Mouse (Mus musculus): ENCODE measurements around the gene Fastkd2. TPM values are rescaled to one million over a fixed set of nuclear protein-coding genes. Genes with fewer than 3 reads are reported as not detected.

Fastkd2 gene
- 10 to 100 TPM; 14.8 to 47.0 (median 32.8) TPM for total RNA-seq (2018; cell fraction: chromatin; rRNA removed)
- total RNA-seq (2018; cell fraction: cytosol; rRNA removed) = 10 to 100 TPM; 10.3 to 17.9 (median 14.0) TPM
- 10 to 100 TPM in 25 of 26 experiments, 1 to 10 TPM in 1; 9.4 to 45.4 (median 24.2) TPM for total RNA-seq (2018; cell fraction: nucleus; rRNA removed)
- 9.1 to 16.0 TPM (median 13.3 TPM) in 3 replicates for polyA plus RNA-seq (2018)

DNA sequence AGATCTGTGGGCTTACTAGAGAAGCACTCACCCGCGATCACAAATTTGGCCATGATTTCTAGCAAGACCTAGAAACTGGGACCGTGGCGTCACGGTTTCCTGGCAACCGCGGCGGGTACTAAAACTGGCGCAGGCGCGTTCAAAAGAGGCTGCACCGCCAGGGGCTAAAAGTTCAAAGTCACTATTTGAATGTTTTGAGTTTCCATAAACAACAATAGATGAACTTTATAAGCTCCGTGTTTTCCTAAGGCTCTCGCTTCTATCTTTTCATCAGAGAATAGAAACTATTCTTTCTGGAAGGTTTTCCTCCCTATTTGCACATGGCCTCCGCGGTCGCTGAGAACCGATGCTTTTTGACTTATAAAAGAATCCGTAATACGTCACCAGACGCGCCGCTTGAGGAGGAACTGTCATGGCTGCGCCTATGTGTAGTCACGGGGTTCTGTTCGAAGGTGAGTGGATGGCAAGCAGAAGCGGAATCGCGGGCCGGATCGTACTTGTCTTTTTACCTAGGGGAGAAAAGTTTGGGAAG is at the start of gene Fastkd2, which contains the start of gene Mdh1b:
Gene Fastkd2 (plus strand): TSS at position 375 of the 532 bp plus-strand sequence.
Gene Mdh1b (minus strand): TSS at position 79 of the 532 bp plus-strand sequence.
- H3K79me2 ChIP-seq (ENCODE audit: inconsistent target) = peaks cover 29% of the 10 kb centered on the region; the same call in 1 of the 2 replicates
- no peaks in the 10 kb centered on the region for H3K36me3 ChIP-seq (ENCODE audit: inconsistent target)
- H3K27ac ChIP-seq = peak within 1 kb of the TSS; percentile 38
- peak within 1 kb of the TSS; percentile 92 for H3K4me3 ChIP-seq (ENCODE audit: inconsistent target)
- WGBS (ENCODE audit: missing documents) = 1% methylated on average over 31 of the region's 31 CpGs

DNA sequence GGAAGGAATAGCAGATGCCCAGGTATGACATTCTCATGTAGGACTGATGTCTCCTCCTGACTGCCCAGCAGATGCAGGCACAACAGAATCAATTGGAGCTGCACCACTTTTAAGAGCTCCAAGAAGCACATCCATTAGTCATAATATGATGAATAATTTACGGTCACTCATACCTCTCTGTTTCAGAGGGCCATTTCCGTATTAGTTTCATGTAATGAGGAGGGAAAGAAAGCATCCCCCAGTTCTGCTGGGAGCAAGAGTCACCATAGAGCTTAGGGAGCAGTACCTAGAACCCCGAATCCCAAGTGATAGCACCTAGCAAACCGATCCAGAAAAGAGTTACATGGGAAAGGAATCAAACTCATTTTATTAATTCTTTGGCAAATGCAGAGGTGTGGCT is 43.6 kb upstream of the Fastkd2 start, which contains the start of gene Dytn:
Gene Dytn (minus strand): TSS at position 101 of the 400 bp plus-strand sequence.
- no peaks in the 10 kb centered on the region for H3K36me3 ChIP-seq (ENCODE audit: inconsistent target)
- H3K4me3 ChIP-seq (ENCODE audit: inconsistent target) = no peak within 1 kb of the TSS
- no peaks in the 10 kb centered on the region for H3K79me2 ChIP-seq (ENCODE audit: inconsistent target)
- 92% methylated on average over 4 of the region's 4 CpGs for WGBS (ENCODE audit: missing documents)
- no peak within 1 kb of the TSS for H3K27ac ChIP-seq

DNA sequence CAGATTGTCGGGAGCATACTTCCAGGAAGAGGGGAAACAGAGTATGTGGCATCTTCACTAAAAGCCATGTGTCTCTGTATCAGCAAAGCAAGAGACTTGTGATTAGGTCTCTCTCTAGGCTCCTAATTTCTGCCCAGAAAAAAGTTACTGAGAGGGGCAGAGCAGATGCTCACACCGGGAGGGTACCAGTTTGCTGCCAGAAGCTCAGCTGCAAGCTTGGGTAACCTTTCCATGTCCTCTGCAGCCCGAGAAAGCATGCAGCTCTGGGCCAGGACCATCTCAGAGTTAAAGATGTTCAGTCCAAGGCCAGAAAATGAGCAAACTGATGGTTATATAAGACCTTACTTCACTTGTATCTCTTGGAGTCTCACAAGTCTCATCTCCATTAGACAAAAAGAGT is 33.6 kb upstream of the Fastkd2 start:
- H3K4me3 ChIP-seq (ENCODE audit: inconsistent target) = no peak overlapping the region
- H3K36me3 ChIP-seq (ENCODE audit: inconsistent target) = no peaks in the 10 kb centered on the region
- 89% methylated on average over 3 of the region's 3 CpGs for WGBS (ENCODE audit: missing documents)
- H3K27ac ChIP-seq = no peak overlapping the region
- H3K79me2 ChIP-seq (ENCODE audit: inconsistent target) = no peaks in the 10 kb centered on the region

DNA sequence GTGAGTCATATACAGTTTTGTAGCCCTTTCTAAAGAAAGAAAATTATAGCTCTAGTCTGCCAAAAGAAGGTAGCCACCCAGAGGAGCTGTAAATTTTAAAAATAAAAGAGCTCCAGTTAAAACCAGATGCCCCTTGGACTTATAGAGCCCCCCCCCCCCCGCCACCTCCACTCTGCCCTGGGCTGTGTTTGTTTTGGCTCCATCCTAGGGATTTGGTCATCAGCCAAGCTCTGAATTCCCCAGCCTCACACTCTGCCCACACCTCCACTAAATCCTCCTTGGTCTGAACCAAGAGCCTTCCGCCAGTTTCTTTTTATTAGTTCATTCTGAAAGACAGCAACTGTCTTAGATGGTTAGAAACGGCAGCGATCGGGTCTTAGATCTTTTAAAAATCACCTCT is 24.7 kb upstream of the Fastkd2 start:
- H3K36me3 ChIP-seq (ENCODE audit: inconsistent target) = no peaks in the 10 kb centered on the region
- H3K79me2 ChIP-seq (ENCODE audit: inconsistent target) = no peaks in the 10 kb centered on the region
- 81% methylated on average over 5 of the region's 5 CpGs for WGBS (ENCODE audit: missing documents)
- H3K27ac ChIP-seq = no peak overlapping the region
- no peak overlapping the region for H3K4me3 ChIP-seq (ENCODE audit: inconsistent target)

DNA sequence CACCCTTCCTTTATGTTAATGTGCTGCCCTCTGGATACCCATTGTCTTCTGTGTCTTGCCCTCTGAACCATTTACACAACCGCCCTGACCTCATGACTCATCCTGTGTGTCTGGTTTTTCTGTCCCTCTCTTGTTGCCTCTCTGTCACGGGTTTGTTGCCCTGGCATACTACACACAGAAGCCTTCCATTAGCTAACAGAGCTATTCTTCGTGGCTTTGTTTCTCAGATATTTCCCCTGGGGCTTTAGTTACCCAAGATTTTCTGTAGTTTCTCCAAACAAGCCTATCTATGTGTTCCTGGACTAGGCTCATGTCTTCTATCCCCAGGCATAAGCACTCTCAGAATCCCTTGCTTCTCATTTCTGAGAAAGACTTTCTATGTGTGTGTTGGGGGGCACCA is 21.5 kb upstream of the Fastkd2 start:
- WGBS (ENCODE audit: missing documents) = 68% methylated on average over 3 of the region's 3 CpGs

DNA sequence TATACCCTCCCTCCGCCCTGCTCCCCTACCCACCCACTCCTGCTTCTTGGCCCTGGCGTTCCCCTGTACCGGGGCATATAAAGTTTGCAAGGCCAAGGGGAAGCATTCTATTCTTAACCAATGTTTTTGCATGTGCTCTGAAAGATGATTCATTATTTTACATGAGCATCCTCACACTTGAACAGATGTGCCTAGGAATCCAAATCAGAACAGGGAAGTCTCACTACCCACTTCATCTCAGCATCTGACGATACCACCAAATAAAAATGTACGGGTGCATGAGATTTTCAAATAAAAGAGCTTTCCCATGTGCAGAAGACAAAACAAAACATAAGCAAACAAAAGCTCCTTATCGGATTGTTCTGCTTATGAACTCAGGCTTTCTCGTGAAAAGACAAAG is 10.3 kb upstream of the Fastkd2 start:
- no peak overlapping the region for H3K27ac ChIP-seq
- 84% methylated on average over 7 of the region's 7 CpGs for whole genome bisulfite sequencing (ENCODE audit: missing documents)
- H3K4me3 ChIP-seq (ENCODE audit: inconsistent target) = no peak overlapping the region
- H3K36me3 ChIP-seq (ENCODE audit: inconsistent target) = no peaks in the 10 kb centered on the region
- no peaks in the 10 kb centered on the region for H3K79me2 ChIP-seq (ENCODE audit: inconsistent target)

More for the DNA sequence above, 21.5 kb upstream of the Fastkd2 start:
- Histone ChIP-seq H3K4me3 (ENCODE audit: inconsistent target) (no peak overlapping the region), H3K79me2 (ENCODE audit: inconsistent target) (no peaks in the 10 kb centered on the region), H3K27ac (no peak overlapping the region), H3K36me3 (ENCODE audit: inconsistent target) (no peaks in the 10 kb centered on the region)

DNA sequence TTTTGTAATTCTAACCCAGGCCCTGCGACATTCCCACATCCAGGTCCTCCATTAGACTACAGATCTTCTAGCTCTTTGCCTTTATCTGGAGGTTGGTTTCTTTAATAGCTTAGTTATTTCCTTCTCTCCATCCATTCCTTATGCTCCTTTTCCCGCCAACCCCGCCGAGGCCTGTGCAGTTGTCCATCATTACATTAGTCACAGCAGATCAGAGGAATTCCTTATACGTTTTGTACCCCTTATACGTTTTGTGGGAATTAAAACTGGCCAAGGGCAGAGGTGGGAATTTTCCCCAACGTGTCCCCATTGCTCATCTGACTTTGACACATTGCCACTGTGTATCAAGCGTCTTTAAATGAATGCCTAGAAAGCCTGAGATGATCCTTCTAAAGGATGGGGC is 618 bp upstream of the Fastkd2 start:
- Histone ChIP-seq H3K27ac (no peak overlapping the region), H3K4me3 (ENCODE audit: inconsistent target) (peak overlapping the region; percentile 92; the same call in 1 of the 2 replicates), H3K79me2 (ENCODE audit: inconsistent target) (peaks cover 29% of the 10 kb centered on the region; the same call in 1 of the 2 replicates), H3K36me3 (ENCODE audit: inconsistent target) (no peaks in the 10 kb centered on the region)
- 76% methylated on average over 8 of the region's 8 CpGs for WGBS (ENCODE audit: missing documents)

DNA sequence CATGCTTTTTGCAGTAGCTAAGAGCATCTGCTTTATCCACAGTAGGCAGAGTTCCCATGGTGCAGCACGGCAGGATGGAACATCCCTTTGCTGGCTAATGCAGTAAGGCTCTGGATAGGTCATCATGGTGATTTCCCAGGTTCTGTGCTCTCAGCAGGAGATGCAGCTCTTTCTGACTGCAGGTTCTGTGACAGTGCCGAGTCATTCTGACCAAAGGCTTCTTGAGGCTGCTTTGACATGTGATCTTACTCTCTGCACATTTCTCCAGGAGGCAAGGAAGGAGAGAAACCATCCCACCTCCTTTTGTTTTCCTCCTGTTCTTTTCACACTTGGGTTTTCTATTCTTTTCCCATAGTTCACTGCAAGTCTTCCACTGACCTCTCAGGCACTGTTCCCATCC is 25.6 kb downstream of the Fastkd2 start:
- Histone ChIP-seq H3K79me2 (ENCODE audit: inconsistent target) (no peaks in the 10 kb centered on the region), H3K27ac (no peak overlapping the region), H3K36me3 (ENCODE audit: inconsistent target) (peaks cover 14% of the 10 kb centered on the region; the same call in 1 of the 2 replicates), H3K4me3 (ENCODE audit: inconsistent target) (no peak overlapping the region)
- WGBS (ENCODE audit: missing documents) = 72% methylated on average over 2 of the region's 2 CpGs

DNA sequence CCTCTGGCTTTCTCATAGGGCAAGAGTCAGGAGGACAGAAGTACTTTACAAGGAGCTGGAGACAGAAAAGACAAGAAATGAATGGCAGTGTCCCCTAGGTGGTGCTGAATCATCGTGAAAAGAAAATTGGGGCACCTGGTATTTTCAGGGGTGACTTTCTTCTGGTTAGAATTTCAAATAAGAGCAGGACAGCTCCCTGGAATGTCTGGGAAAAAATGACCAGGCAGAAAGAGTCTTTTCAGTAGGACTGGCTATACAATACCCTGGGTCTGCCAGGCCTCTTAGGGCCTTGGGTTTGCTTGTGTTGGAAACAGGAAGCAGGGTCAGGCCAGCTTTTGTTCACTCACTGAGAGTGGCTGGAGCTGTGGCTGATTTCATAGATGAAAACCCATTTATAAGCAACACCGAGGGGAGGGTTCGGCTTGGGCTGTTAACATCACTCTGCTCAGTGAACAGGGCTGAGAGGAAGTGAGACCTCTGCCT is 32.8 kb downstream of the Fastkd2 start:
- Histone ChIP-seq H3K79me2 (ENCODE audit: inconsistent target) (no peaks in the 10 kb centered on the region), H3K4me3 (ENCODE audit: inconsistent target) (no peak overlapping the region), H3K36me3 (ENCODE audit: inconsistent target) (no peaks in the 10 kb centered on the region), H3K27ac (no peak overlapping the region)
- WGBS (ENCODE audit: missing documents) = 0% methylated on average over 3 of the region's 3 CpGs

DNA sequence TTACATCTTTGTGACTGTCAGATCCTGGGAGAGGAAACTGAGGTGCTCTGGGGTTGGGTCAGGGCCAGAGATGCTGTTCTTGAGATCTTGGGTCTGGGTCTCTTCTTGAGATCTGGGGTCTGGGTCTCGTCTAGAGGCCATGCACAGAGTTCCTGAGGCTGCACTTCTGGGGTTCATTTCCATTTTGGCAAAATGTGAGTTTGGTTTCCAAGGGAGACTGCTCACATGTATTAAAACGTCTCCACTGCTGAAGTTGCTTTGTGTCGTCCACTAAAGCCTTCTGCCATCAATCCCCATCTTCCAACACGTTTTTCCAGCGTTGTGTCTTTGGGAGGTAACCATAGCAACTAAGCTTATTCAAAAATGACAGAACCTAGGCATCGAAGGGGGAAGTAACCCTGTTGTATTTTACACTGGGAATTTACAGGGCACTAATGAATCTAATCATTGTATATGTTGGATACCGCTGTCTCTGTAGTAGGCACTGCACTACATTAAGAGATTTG is 33.5 kb downstream of the Fastkd2 start:
- WGBS (ENCODE audit: missing documents) = 66% methylated on average over 7 of the region's 7 CpGs
- no peak overlapping the region for H3K27ac ChIP-seq

DNA sequence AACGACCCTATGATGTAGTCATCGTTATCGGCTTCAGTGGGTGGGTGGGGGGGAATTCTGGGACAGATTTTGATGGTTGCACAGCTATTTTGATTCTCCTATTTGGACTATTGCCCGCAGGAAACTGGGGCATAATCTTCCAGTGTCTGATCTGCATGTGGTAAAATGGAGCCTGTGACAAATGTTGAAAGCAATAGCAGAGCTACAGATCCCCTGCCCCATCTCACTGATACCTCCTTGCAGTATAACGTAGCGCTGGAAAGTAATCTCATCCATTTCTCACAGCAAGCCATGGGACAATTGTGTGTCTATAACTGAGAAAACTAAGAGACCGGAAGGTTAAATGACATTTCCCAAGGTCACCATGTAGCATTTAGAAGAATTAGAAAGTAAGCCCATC is 34.0 kb downstream of the Fastkd2 start:
- Histone ChIP-seq H3K27ac (no peak overlapping the region), H3K4me3 (ENCODE audit: inconsistent target) (no peak overlapping the region), H3K79me2 (ENCODE audit: inconsistent target) (no peaks in the 10 kb centered on the region), H3K36me3 (ENCODE audit: inconsistent target) (no peaks in the 10 kb centered on the region)
- 93% methylated on average over 7 of the region's 7 CpGs for WGBS (ENCODE audit: missing documents)

More for the DNA sequence above, 33.5 kb downstream of the Fastkd2 start:
- H3K4me3 ChIP-seq (ENCODE audit: inconsistent target) = no peak overlapping the region
- no peaks in the 10 kb centered on the region for H3K79me2 ChIP-seq (ENCODE audit: inconsistent target)
- no peaks in the 10 kb centered on the region for H3K36me3 ChIP-seq (ENCODE audit: inconsistent target)

DNA sequence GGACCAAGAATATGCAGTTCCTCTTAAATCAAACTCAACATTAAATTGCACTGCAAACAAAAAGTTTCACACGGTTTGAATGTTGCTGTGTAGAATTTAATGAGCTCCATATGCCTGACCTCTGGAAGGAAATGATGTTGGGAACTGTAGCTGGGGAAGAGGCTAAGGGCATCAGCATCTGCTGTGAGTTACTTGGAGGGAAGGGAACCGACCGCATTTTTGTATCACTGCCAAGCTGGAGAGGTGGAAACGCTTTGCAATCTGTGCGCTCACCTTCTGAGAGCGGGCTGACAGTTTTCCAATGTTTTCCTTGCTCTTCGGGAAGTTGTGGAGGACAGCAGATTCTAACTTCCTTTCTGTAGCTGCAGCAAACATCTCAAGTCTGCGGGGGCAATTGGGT is 37.7 kb downstream of the Fastkd2 start:
- Histone ChIP-seq H3K36me3 (ENCODE audit: inconsistent target) (no peaks in the 10 kb centered on the region), H3K4me3 (ENCODE audit: inconsistent target) (no peak overlapping the region), H3K27ac (no peak overlapping the region), H3K79me2 (ENCODE audit: inconsistent target) (no peaks in the 10 kb centered on the region)
- WGBS (ENCODE audit: missing documents) = 85% methylated on average over 8 of the region's 8 CpGs

DNA sequence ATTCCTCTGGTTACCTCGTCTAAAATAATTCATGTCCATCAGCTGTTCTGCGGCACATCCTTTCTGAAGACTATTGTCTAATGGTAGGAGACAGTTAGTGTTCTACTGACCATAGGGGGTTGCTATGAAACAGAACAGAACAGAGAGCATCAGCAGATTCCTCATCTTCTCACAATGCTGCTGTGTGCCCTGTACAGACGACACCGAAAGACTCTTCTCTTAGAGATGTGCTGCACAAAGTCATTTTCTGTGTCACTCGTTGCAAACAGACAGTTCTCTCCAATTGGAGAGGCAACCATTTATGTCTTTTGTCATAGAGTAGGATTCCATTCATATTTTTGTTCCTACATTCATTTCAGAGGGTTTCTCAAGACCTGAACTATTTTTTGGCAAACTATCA is 38.8 kb downstream of the Fastkd2 start, which contains the start of gene 4933402D24Rik:
Gene 4933402D24Rik (minus strand): TSS at position 101 of the 400 bp plus-strand sequence.
- Histone ChIP-seq H3K36me3 (ENCODE audit: inconsistent target) (no peaks in the 10 kb centered on the region), H3K4me3 (ENCODE audit: inconsistent target) (no peak within 1 kb of the TSS), H3K79me2 (ENCODE audit: inconsistent target) (no peaks in the 10 kb centered on the region), H3K27ac (no peak within 1 kb of the TSS)
- 87% methylated on average over 5 of the region's 5 CpGs for WGBS (ENCODE audit: missing documents)

DNA sequence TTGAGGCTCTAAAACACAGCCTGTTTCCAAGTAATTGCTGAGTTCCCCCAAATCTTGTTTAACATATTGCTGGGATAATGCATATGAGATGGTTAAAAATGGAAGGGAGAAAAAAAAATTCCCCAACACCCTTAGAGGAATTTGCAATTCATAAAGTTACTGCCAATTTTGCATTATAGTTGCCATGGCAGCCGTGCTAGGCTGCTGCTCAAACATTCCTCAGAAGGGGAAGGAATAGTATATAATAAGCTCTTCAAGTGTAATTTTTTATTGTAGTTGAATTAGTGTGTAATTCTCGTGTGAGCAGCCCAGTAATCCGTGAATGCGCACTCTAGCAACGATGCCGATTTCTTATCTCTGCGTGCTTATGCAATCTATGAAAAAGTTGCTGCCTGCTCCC is 39.9 kb downstream of the Fastkd2 start:
- no peak overlapping the region for H3K27ac ChIP-seq
- H3K4me3 ChIP-seq (ENCODE audit: inconsistent target) = no peak overlapping the region
- H3K36me3 ChIP-seq (ENCODE audit: inconsistent target) = no peaks in the 10 kb centered on the region
- WGBS (ENCODE audit: missing documents) = 100% methylated on average over 7 of the region's 7 CpGs
- H3K79me2 ChIP-seq (ENCODE audit: inconsistent target) = no peaks in the 10 kb centered on the region

DNA sequence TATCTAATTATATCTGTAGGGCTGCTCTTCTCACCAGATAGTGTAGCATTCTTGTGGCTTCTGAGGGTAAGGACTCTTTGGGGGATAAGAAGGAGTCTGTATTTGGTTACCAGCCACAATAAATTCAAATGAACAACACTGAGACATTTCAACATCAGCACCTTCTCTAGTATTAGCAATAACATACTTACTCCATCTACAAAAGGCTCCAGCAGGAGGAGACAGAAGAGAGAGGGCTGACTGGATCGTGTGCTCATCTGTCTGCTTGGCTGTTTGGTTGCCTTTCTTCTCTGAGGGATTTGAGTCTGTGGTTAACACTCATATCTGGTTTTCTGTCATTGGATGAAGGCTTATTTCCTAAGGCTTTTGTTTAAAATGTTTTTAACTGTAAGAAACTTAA is 46.0 kb downstream of the Fastkd2 start:
- WGBS (ENCODE audit: missing documents) = 50% methylated on average over 1 of the region's 1 CpGs
- Histone ChIP-seq H3K79me2 (ENCODE audit: inconsistent target) (no peaks in the 10 kb centered on the region), H3K27ac (no peak overlapping the region), H3K4me3 (ENCODE audit: inconsistent target) (no peak overlapping the region), H3K36me3 (ENCODE audit: inconsistent target) (no peaks in the 10 kb centered on the region)
